Mouse (Mus musculus): ENCODE data around the gene Tpmt. TPM values are rescaled to one million over a fixed set of nuclear protein-coding genes. Genes with fewer than 3 reads are reported as not detected.

Tpmt gene
- polyA plus RNA-seq, 1 experiment from 2014 or later: 13.1 TPM

GRCm38 (mm10) chr13:46975930-46976329 lies 68.6 kb downstream of the Tpmt start:
- whole genome bisulfite sequencing (ENCODE audit: insufficient replicate concordance): 14% methylated on average over 4 of the region's 4 CpGs

GRCm38 (mm10) chr13:46975031-46975551 lies 69.4 kb downstream of the Tpmt start:
- WGBS (ENCODE audit: insufficient replicate concordance): 46% methylated on average over 13 of the region's 14 CpGs
- H3K9ac ChIP-seq (ENCODE audit: low read depth, low read length): no peak overlapping the region
- no peaks in the 10 kb centered on the region for H3K36me3 ChIP-seq (ENCODE audit: control insufficient read depth, insufficient read depth)
- H3K4me2 ChIP-seq (ENCODE audit: low read depth, low read length): peak overlapping the region; percentile 22; the same call in 1 of the 2 replicates
- H3K27me3 ChIP-seq (ENCODE audit: control insufficient read depth, insufficient read depth, low read depth, low read length): no peaks in the 10 kb centered on the region
- no peak overlapping the region for H3K27ac ChIP-seq (ENCODE audit: low read length)
- H3K4me1 ChIP-seq (ENCODE audit: control insufficient read depth, low read depth, low read length): no peaks in the 10 kb centered on the region
- no peaks in the 10 kb centered on the region for H3K9me3 ChIP-seq (replicated peaks; ENCODE audit: control insufficient read depth, low read length)
- no peak overlapping the region for H3K4me3 ChIP-seq (ENCODE audit: low read depth, low read length)
- no peak for ATAC-seq (ENCODE audit: low read depth)

More at GRCm38 (mm10) chr13:46975930-46976329, 68.6 kb downstream of the Tpmt start:
- H3K9ac ChIP-seq (ENCODE audit: low read depth, low read length): no peak overlapping the region
- no peaks in the 10 kb centered on the region for H3K36me3 ChIP-seq (ENCODE audit: control insufficient read depth, insufficient read depth)
- no peak overlapping the region for H3K4me2 ChIP-seq (ENCODE audit: low read depth, low read length)
- no peaks in the 10 kb centered on the region for H3K4me1 ChIP-seq (ENCODE audit: control insufficient read depth, low read depth, low read length)
- no peak overlapping the region for H3K4me3 ChIP-seq (ENCODE audit: low read depth, low read length)
- no peaks in the 10 kb centered on the region for H3K9me3 ChIP-seq (replicated peaks; ENCODE audit: control insufficient read depth, low read length)
- ATAC-seq (ENCODE audit: low read depth): no peak
- H3K27ac ChIP-seq (ENCODE audit: low read length): no peak overlapping the region
- H3K27me3 ChIP-seq (ENCODE audit: control insufficient read depth, insufficient read depth, low read depth, low read length): no peaks in the 10 kb centered on the region

Other genes starting within 250 kb of the Tpmt start
- 1.5 and 1.7 TPM in 2 replicates for gene Kif13a, start 114.9 kb downstream of the Tpmt start, polyA plus RNA-seq (2015; fragmentation: Nextera tagmentation; extraction: Ambion mirVana)
- 0.46 and 0.55 TPM in 2 replicates for gene Nhlrc1, start 29.9 kb downstream of the Tpmt start, polyA plus RNA-seq (2015; fragmentation: Nextera tagmentation; extraction: Ambion mirVana)
- 3.7 and 3.8 TPM in 2 replicates for gene Kdm1b, start 1.2 kb downstream of the Tpmt start, polyA plus RNA-seq (2015; fragmentation: Nextera tagmentation; extraction: Ambion mirVana)
- gene Dek, start 61.5 kb upstream of the Tpmt start, polyA plus RNA-seq (2015; fragmentation: Nextera tagmentation; extraction: Ambion mirVana): 294 and 338 TPM in 2 replicates
- gene Rnf144b, start 77.9 kb upstream of the Tpmt start, polyA plus RNA-seq (2015; fragmentation: Nextera tagmentation; extraction: Ambion mirVana): 2.4 and 2.5 TPM in 2 replicates